Mouse (Mus musculus) intestine, embryonic 16.5 days (tissue): ENCODE results near the gene Pip5k1a. TPM values are rescaled to one million over a fixed set of nuclear protein-coding genes. Genes with fewer than 3 reads are reported as not detected.
"Not testable (repeated sequence)": the region's sequence is repeated elsewhere in the genome, so short reads cannot be mapped to it uniquely, and the experiment has no call there.

Source experiments
- ATAC-seq: fragments of 200-750 bp; cut with Nextera tagmentation; 2 replicates; pipeline ENCODE4 v1.8.0; 2017; ENCODE audit warnings: moderate TSS enrichment, moderate library complexity
- H3K27ac ChIP-seq: fragments of 300-500 bp; sonication (generic); 2 replicates; pipeline ENCODE4 v1.5.1; 2014; ENCODE audit warnings: mild to moderate bottlenecking, low read length
- H3K27me3 ChIP-seq: fragments of 300-500 bp; sonication (generic); replicated peaks from 2 replicates; pipeline ENCODE4 v1.6.1; 2014; ENCODE audit warnings: low read length, control low read depth, mixed read lengths; ENCODE audit not compliant: control insufficient read depth, insufficient read depth
- H3K36me3 ChIP-seq: fragments of 300-500 bp; sonication (generic); 2 replicates; pipeline ENCODE4 v1.6.1; 2014; ENCODE audit warnings: low read length, control low read depth; ENCODE audit not compliant: control insufficient read depth, insufficient read depth
- H3K4me1 ChIP-seq: fragments of 300-500 bp; sonication (generic); 2 replicates; pipeline ENCODE4 v1.6.1; 2014; ENCODE audit warnings: low read length, control low read depth, mixed read lengths; ENCODE audit not compliant: control insufficient read depth, insufficient read depth
- H3K4me2 ChIP-seq: fragments of 300-500 bp; sonication (generic); 2 replicates; pipeline ENCODE4 v1.6.1; 2014; ENCODE audit warnings: low read depth, low read length, control low read depth
- H3K4me3 ChIP-seq: fragments of 300-500 bp; sonication (generic); 2 replicates; pipeline ENCODE4 v1.5.1; 2014; ENCODE audit warnings: mild to moderate bottlenecking, low read length
- H3K9ac ChIP-seq: fragments of 300-500 bp; sonication (generic); 2 replicates; pipeline ENCODE4 v1.6.1; 2014; ENCODE audit warnings: low read depth, low read length
- H3K9me3 ChIP-seq: fragments of 300-500 bp; sonication (generic); 2 replicates; pipeline ENCODE4 v1.6.1; 2016; ENCODE audit warnings: low read length, control low read depth; ENCODE audit not compliant: control insufficient read depth
- WGBS: fragments of 180-500 bp; shearing (Covaris S2); extraction: QIAGEN DNeasy Blood & Tissue Kit; methylation state at CpG from one replicate; pipeline ENCODE4 v1.1.7; 2014; 5-methylcytosine and 5-hydroxymethylcytosine counted together
- polyA plus RNA-seq: library from polyadenylated mRNA; unstranded; fragments of >200 nt; fragmentation: Nextera tagmentation; extraction: Ambion mirVana; gene quantifications from 2 replicates; pipeline ENCODE4 v1.2.1, GENCODE M21; 2015

The Pip5k1a gene
- polyA plus RNA-seq, 1 experiment from 2014 or later = 14.5 TPM

GRCm38 (mm10) chr3:95136336-95136735 lies 29.6 kb upstream of the Pip5k1a start:
- Histone ChIP-seq H3K4me3 (no peak overlapping the region), H3K4me2 (no peak overlapping the region), H3K9ac (no peak overlapping the region), H3K9me3 (no peaks in the 10 kb centered on the region), H3K27me3 (no peaks in the 10 kb centered on the region), H3K27ac (no peak overlapping the region), H3K4me1 (peaks cover 10% of the 10 kb centered on the region), H3K36me3 (no peaks in the 10 kb centered on the region)
- 87% methylated on average over 3 of the region's 3 CpGs for WGBS
- no peak for ATAC-seq

DNA sequence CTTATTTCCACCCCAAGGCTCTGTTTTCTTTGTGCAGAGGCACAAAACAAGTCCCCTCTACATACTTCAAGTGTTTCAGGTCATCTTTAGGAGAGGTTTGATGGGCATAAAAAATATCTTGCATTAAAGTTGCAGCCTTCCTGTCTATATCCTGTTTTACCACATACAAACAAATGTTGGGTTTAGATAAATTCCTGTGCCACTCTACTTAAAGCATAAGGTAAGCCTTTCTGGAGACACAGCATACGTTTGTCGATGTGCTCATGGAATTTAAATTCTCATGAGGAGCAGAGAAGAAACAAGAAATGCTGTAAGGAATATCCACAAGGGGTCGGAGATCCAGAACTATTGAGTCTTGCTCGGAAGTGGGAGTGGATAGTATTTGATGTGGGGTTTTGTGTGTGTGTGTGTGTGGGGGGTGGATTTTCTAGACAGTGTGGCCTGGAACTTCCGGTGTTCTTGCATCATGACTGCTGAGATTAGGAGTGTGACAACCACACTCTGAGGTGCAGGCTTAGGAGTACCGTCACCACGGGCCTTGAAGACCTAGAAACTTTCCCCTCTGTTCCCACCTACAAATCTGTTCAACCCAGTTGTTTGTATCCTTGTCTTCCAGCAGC lies 28.8 kb upstream of the Pip5k1a start:
- WGBS = 83% methylated on average over 7 of the region's 7 CpGs
- Histone ChIP-seq H3K36me3 (no peaks in the 10 kb centered on the region), H3K9ac (no peak overlapping the region; the same call in 1 of the 2 replicates), H3K4me3 (peak overlapping the region; percentile 44), H3K9me3 (no peaks in the 10 kb centered on the region), H3K27ac (no peak overlapping the region; the same call in 1 of the 2 replicates), H3K4me2 (peak overlapping the region; percentile 60), H3K4me1 (peaks cover 10% of the 10 kb centered on the region), H3K27me3 (no peaks in the 10 kb centered on the region)
- no peak for ATAC-seq

DNA sequence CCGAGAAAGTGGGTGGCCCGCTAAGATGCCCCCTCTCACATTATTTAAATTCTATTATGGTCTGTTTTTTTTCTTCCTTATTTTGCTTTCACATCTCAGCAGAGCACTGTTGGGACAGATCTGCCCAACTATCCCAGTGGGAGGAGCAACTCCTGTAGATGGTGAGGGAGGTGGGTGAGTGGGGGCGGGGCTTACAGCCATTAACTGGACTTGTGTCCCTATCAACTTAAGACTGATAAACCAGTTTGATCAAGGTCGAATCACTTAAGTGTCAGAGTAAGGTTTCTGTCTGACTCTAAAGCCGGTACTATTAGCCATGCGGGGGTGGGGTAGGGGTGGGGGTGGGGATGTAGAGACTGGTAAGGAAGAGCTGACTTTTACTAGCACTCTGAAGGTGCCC lies 28.3 kb upstream of the Pip5k1a start:
- H3K27ac ChIP-seq = peak overlapping the region; percentile 37; the same call in 1 of the 2 replicates
- peak overlapping the region; percentile 44 for H3K4me3 ChIP-seq
- 16% methylated on average over 6 of the region's 6 CpGs for WGBS
- ATAC-seq = peak; percentile 65
- peak overlapping the region; percentile 37; the same call in 1 of the 2 replicates for H3K9ac ChIP-seq
- peaks cover 10% of the 10 kb centered on the region for H3K4me1 ChIP-seq
- no peaks in the 10 kb centered on the region for H3K9me3 ChIP-seq
- H3K36me3 ChIP-seq = no peaks in the 10 kb centered on the region
- no peaks in the 10 kb centered on the region for H3K27me3 ChIP-seq
- peak overlapping the region; percentile 60 for H3K4me2 ChIP-seq

GRCm38 (mm10) chr3:95134133-95134532 lies 27.4 kb upstream of the Pip5k1a start:
- not testable (repeated sequence) for H3K36me3 ChIP-seq, H3K27ac ChIP-seq, H3K4me2 ChIP-seq, H3K9me3 ChIP-seq, H3K27me3 ChIP-seq, H3K9ac ChIP-seq
- peak; percentile 45 for ATAC-seq
- WGBS = no CpG with 5 or more reads among the region's 12 CpGs
- peaks cover 10% of the 10 kb centered on the region for H3K4me1 ChIP-seq
- peak overlapping the region; percentile 78; the same call in 1 of the 2 replicates for H3K4me3 ChIP-seq

DNA sequence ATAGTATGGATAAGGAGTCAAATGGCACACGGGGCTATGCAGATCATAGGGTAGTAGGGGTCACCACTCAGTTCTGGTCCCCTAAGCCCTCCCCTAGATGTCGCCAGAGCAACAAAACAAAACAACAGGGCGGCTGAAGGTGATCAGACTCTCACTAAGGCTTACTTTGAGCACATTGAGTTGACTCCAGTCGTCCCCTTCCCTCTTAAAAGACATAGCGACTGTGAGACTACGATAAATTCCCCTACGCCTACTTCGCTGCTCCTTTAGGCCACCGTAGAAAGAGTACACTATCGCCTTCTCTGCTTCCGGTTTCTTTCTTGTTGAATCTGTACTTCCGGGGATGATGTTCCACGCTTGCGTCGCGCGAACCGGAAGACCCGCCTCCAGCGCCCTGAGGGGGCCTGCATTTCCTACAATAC lies 27.0 kb upstream of the Pip5k1a start, which contains the start of the genes Scnm1 and Lysmd1:
TSS of gene Scnm1 (minus strand) at position 332 of the 422 bp plus-strand sequence.
TSS of gene Lysmd1 (plus strand) at position 409 of the 422 bp plus-strand sequence.
- under 1% methylated on average over 20 of the region's 20 CpGs for WGBS
- peak within 1 kb of the TSS; percentile 93 for H3K4me2 ChIP-seq
- peak within 1 kb of the TSS; percentile 78 for H3K9ac ChIP-seq
- H3K9me3 ChIP-seq = no peaks in the 10 kb centered on the region
- H3K36me3 ChIP-seq = 0 out of 2 replicates have a peak, but pooled peaks cover 4% of the 10 kb centered on the region
- peak within 1 kb of the TSS; percentile 49; the same call in 1 of the 2 replicates for H3K27ac ChIP-seq
- H3K4me1 ChIP-seq = peaks cover 10% of the 10 kb centered on the region
- peak within 1 kb of the TSS; percentile 78 for H3K4me3 ChIP-seq
- no peaks in the 10 kb centered on the region for H3K27me3 ChIP-seq
- ATAC-seq = peak; percentile 93

GRCm38 (mm10) chr3:95133176-95133575 lies 26.4 kb upstream of the Pip5k1a start:
- peak overlapping the region; percentile 93 for H3K4me2 ChIP-seq
- H3K9ac ChIP-seq = peak overlapping the region; percentile 78
- H3K9me3 ChIP-seq = no peaks in the 10 kb centered on the region
- H3K36me3 ChIP-seq = 0 out of 2 replicates have a peak, but pooled peaks cover 4% of the 10 kb centered on the region
- peak overlapping the region; percentile 78 for H3K4me3 ChIP-seq
- H3K27me3 ChIP-seq = no peaks in the 10 kb centered on the region
- H3K27ac ChIP-seq = 0 out of 2 replicates have a peak overlapping the region, but pooled peaks have one; percentile 49
- peak; percentile 9; the same call in 1 of the 2 replicates for ATAC-seq
- 53% methylated on average over 11 of the region's 11 CpGs for WGBS
- H3K4me1 ChIP-seq = peaks cover 10% of the 10 kb centered on the region

DNA sequence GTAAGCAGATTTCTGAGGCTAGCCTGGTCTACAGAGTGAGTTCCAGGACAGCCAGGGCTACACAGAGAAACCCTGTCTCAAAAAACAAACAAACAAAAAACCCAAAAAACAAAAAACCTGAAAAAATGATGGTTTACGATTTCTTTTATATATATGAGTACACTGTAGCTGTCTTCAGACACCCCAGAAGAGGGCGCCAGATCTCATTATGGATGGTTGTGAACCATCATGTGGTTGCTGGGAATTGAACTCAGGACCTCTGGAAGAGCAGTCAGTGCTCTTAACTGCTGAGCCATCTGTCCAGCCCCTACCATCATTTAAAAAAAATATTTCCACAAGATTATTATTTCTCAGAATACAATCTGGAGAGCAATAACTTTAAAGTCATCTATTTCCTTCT lies 25.7 kb upstream of the Pip5k1a start:
- not testable (repeated sequence) for H3K4me3 ChIP-seq, H3K27ac ChIP-seq, H3K36me3 ChIP-seq, H3K9me3 ChIP-seq, ATAC-seq, H3K4me2 ChIP-seq, H3K9ac ChIP-seq, H3K27me3 ChIP-seq
- H3K4me1 ChIP-seq = peaks cover 10% of the 10 kb centered on the region
- 86% methylated on average over 2 of the region's 2 CpGs for WGBS

- 79% methylated on average over 5 of the region's 5 CpGs for WGBS
- no peak overlapping the region for H3K9ac ChIP-seq
These were observed 23.4 kb upstream of the Pip5k1a start for GRCm38 (mm10) chr3:95130081-95130480.

DNA sequence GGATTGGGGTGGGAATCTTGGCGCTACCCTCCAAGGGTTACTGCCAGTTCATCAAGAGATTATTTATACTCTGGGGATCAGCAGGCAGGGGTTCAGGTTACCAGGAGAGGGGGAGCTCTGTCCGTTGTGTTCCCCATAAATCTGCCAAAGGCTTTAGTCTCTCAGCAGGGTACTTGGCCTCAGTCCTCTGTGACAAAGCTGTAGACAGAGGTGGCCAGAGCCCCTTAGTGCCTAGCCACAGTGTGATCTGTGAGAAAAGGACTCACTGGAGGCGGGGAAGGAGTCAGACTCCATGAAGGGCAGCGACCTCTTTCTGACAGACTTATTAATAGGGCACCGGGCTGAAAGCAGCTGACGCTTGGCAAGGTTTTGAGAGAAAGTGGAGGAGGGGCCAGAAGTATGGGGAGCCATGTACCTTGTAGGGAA lies 22.5 kb upstream of the Pip5k1a start:
- no peak for ATAC-seq
- Histone ChIP-seq H3K4me2 (no peak overlapping the region), H3K4me3 (no peak overlapping the region), H3K9ac (no peak overlapping the region), H3K4me1 (peaks cover 10% of the 10 kb centered on the region), H3K9me3 (no peaks in the 10 kb centered on the region), H3K36me3 (0 out of 2 replicates have a peak, but pooled peaks cover 4% of the 10 kb centered on the region), H3K27me3 (no peaks in the 10 kb centered on the region), H3K27ac (no peak overlapping the region)
- 50% methylated on average over 6 of the region's 6 CpGs for WGBS

More at GRCm38 (mm10) chr3:95130081-95130480, 23.4 kb upstream of the Pip5k1a start:
- no peaks in the 10 kb centered on the region for H3K27me3 ChIP-seq
- no peak for ATAC-seq
- H3K4me2 ChIP-seq = no peak overlapping the region
- no peak overlapping the region for H3K27ac ChIP-seq
- no peak overlapping the region for H3K4me3 ChIP-seq
- 0 out of 2 replicates have a peak, but pooled peaks cover 4% of the 10 kb centered on the region for H3K36me3 ChIP-seq
- H3K4me1 ChIP-seq = peaks cover 9% of the 10 kb centered on the region
- no peaks in the 10 kb centered on the region for H3K9me3 ChIP-seq
